ENCODE assay signal across 9 mouse cellular contexts in the genomic region with DNA sequence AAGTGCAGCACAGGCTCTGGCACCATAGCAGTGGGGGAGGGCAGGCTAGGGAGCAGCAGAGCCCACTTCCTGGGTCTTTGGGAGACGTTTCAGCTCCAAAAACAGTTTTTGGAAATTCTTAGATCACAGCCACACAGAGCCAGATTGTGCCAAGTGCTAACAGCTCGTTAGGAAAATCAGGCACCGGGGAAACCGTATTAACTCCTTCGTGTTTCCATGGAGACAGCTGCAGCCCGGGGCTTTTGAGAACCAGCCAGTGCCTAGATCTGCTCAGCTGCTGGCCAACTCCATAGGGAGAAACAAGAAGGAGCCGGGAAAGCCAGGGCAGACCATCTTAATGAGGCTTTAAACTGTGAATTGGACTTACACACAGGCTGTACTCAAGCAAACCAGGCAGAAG. TPM values are rescaled to one million over a fixed set of nuclear protein-coding genes. Genes with fewer than 3 reads are reported as not detected.
DNase-seq lines count a peak whose midpoint lies in the region; ATAC-seq and TF ChIP-seq lines count a peak whose summit lies in the region.
"Had no signal": no experiment of that assay in that cellular context is flagged by ENCODE, and none has a peak within 500 bp of the region (broad histone marks: within the 10 kb centered on the region; RNA-seq: fewer than 3 reads in every experiment).

No protein-coding gene starts in this region.

- ATAC-seq in hindbrain, embryonic 13.5 days (ENCODE audit: low FRiP score) = peak; percentile 91
- peak; percentile 93 for ATAC-seq in midbrain, embryonic 16.5 days

- WGBS in hindbrain, embryonic 13.5 days = 3% methylated on average over 7 of the region's 7 CpGs
- WGBS in midbrain, embryonic 16.5 days = under 1% methylated on average over 7 of the region's 7 CpGs

- H3K4me1 ChIP-seq in cortical plate, adult 2 months (ENCODE audit: control insufficient read depth, insufficient read depth, low read length) = peaks cover 13% of the 10 kb centered on the region
- H3K4me1 ChIP-seq in hindbrain, embryonic 13.5 days (replicated peaks) = peaks cover 19% of the 10 kb centered on the region
- peaks cover 13% of the 10 kb centered on the region for H3K4me1 ChIP-seq in midbrain, embryonic 16.5 days (ENCODE audit: control insufficient read depth, insufficient read depth, low read length)

- DNase-seq in adrenal gland, adult (ENCODE audit: inconsistent age in 2 of 2, low spot score in 1 of 2) = peak; percentile 47 to 78
- no peak for DNase-seq in adrenal gland, adult 18-20 months (ENCODE audit: low spot score in 2 of 2)
- peak; percentile 71 to 74 for DNase-seq in layer of hippocampus, postnatal 36 days
- no peak for DNase-seq in ovary, postnatal 10 days (ENCODE audit: low spot score)
- DNase-seq in thymus, postnatal 25 days = no peak

- no peak for TF ChIP-seq POLR2A in cortical plate, adult 2 months (IDR thresholded peaks at IDR 0.05; ENCODE audit: extremely low read depth, insufficient read depth, low read length)

- H3K4me2 ChIP-seq in hindbrain, embryonic 13.5 days = peak overlapping the region; percentile 34
- peak overlapping the region; percentile 32; the same call in 1 of the 2 replicates for H3K4me2 ChIP-seq in midbrain, embryonic 16.5 days (ENCODE audit: low read length)
- H3K4me2 ChIP-seq: liver, embryonic 15.5 days had no signal

- H3K36me3 ChIP-seq in hindbrain, embryonic 13.5 days = no peaks in the 10 kb centered on the region
- H3K36me3 ChIP-seq in midbrain, embryonic 16.5 days (ENCODE audit: control insufficient read depth, insufficient read depth, low read length) = no peaks in the 10 kb centered on the region
- H3K36me3 ChIP-seq: liver, embryonic 15.5 days had no signal

- peak overlapping the region; percentile 30; the same call in 1 of the 2 replicates for H3K27ac ChIP-seq in cortical plate, adult 2 months (ENCODE audit: insufficient read depth, low read length)
- H3K27ac ChIP-seq in hindbrain, embryonic 13.5 days = peak overlapping the region; percentile 88
- peak overlapping the region; percentile 86 for H3K27ac ChIP-seq in midbrain, embryonic 16.5 days (ENCODE audit: low read length)
- H3K27ac ChIP-seq: liver, embryonic 15.5 days had no signal

- no peaks in the 10 kb centered on the region for H3K27me3 ChIP-seq in hindbrain, embryonic 13.5 days
- no peaks in the 10 kb centered on the region for H3K27me3 ChIP-seq in midbrain, embryonic 16.5 days (ENCODE audit: control insufficient read depth, insufficient read depth, low read depth, low read length)
- H3K27me3 ChIP-seq: liver, embryonic 15.5 days had no signal

- no peak overlapping the region for H3K9ac ChIP-seq in hindbrain, embryonic 13.5 days
- H3K9ac ChIP-seq in midbrain, embryonic 16.5 days (ENCODE audit: low read depth, low read length) = no peak overlapping the region
- H3K9ac ChIP-seq: liver, embryonic 15.5 days had no signal

- H3K4me3 ChIP-seq in cortical plate, adult 2 months (ENCODE audit: insufficient read depth, low read length) = no peak overlapping the region
- H3K4me3 ChIP-seq in hindbrain, embryonic 13.5 days = no peak overlapping the region
- no peak overlapping the region for H3K4me3 ChIP-seq in midbrain, embryonic 16.5 days (ENCODE audit: low read depth, low read length)
- H3K4me3 ChIP-seq: liver, embryonic 15.5 days had no signal

- no peaks in the 10 kb centered on the region for H3K9me3 ChIP-seq in hindbrain, embryonic 13.5 days
- no peaks in the 10 kb centered on the region for H3K9me3 ChIP-seq in midbrain, embryonic 16.5 days (replicated peaks; ENCODE audit: control insufficient read depth, low read length, poor library complexity, severe bottlenecking)
- H3K9me3 ChIP-seq: liver, embryonic 15.5 days had no signal

- no peak for TF ChIP-seq CTCF in cortical plate, adult 2 months (IDR thresholded peaks at IDR 0.05; ENCODE audit: extremely low read depth, insufficient read depth, low read length)

RNA-seq across cellular contexts. Expression of gene Galnt15, which starts 11.9 kb away (rescaled TPM):
- 10 to 100 TPM in 1 of 2 experiments, 1 to 10 TPM in 1; 9.1 to 10.7 TPM for total RNA-seq in adrenal gland, adult 18-20 months (2021)
- polyA plus RNA-seq in cortical plate, adult 2 months (2012; rRNA removed) = 1.3 and 2.1 TPM in 2 replicates
- polyA plus RNA-seq in hindbrain, embryonic 13.5 days (2015; fragmentation: Nextera tagmentation; extraction: Ambion mirVana) = 0.19 and 0.22 TPM in 2 replicates
- total RNA-seq in layer of hippocampus, postnatal 36 days (2021) = 1 to 10 TPM; 1.2 to 3.6 TPM
- polyA plus RNA-seq in midbrain, embryonic 16.5 days (2015; fragmentation: Nextera tagmentation; extraction: Ambion mirVana) = 0.45 and 0.52 TPM in 2 replicates
- polyA plus RNA-seq: liver, embryonic 15.5 days had no signal

Comparison
In these comparisons a context has a peak if more than half of its experiments do, and no peak if none do; other contexts are left out.
1. DNase-seq: peak in adrenal gland, adult (2 of 2) and layer of hippocampus, postnatal 36 days (2 of 2); none in adrenal gland, adult 18-20 months (0 of 2), ovary, postnatal 10 days (single experiment) and thymus, postnatal 25 days (single experiment).
2. H3K27ac ChIP-seq: peak in every context shown above with its lines; median percentile 88 in hindbrain, embryonic 13.5 days; 86 in midbrain, embryonic 16.5 days; 30 in cortical plate, adult 2 months.